Mouse (Mus musculus) bone marrow, adult 2 months (tissue): ENCODE data around the gene Ptprt.

Experiments
- CTCF ChIP-seq: fragments of 200-500 bp; IDR thresholded peaks from 2 replicates; pipeline ENCODE4 v1.5.1; 2011; ENCODE audit warnings: low read length, control low read depth; ENCODE audit not compliant: control insufficient read depth, insufficient read depth
- POLR2A ChIP-seq: fragments of 200-500 bp; IDR thresholded peaks from 2 replicates; pipeline ENCODE4 v1.6.1; 2011; ENCODE audit warnings: low read depth, mild to moderate bottlenecking, control low read depth, low read length, borderline replicate concordance; ENCODE audit not compliant: control insufficient read depth

DNA sequence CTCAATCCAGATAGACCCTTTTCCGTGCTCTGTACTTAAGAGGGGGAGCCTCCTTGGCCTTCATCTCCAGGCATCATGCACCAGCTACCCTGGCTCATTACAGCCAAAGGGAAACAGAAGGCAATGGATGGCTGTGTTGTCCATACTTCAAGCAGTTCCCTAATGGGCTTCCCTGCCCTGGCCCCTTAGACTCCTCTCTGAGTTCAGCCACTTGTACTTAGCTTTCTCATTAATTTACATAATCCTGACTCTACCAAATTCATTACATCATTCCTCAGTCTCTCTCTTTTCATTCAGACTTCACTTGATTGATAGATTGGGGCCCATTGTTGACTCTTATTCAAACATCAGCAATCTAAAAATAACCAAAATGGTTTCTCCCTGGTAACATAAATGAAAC, 320.7 kb downstream of the Ptprt start:
- TF ChIP-seq CTCF (no peak), POLR2A (no peak)
